Mouse (Mus musculus): ENCODE data around the gene Slc10a1. TPM values are rescaled to one million over a fixed set of nuclear protein-coding genes. Genes with fewer than 3 reads are reported as not detected.

Gene Slc10a1
- polyA plus RNA-seq, 1 experiment from 2014 or later: 0.45 TPM

GRCm38 (mm10) chr12:80991806-80992205, 23.3 kb upstream of the Slc10a1 start:
- Histone ChIP-seq H3K9me3 (no peaks in the 10 kb centered on the region), H3K27me3 (no peaks in the 10 kb centered on the region), H3K4me1 (replicated peaks) (no peaks in the 10 kb centered on the region), H3K4me3 (no peak overlapping the region), H3K4me2 (no peak overlapping the region), H3K27ac (replicated peaks) (no peak overlapping the region), H3K36me3 (no peaks in the 10 kb centered on the region), H3K9ac (no peak overlapping the region)
- WGBS: 81% methylated on average over 10 of the region's 10 CpGs
- no peak for ATAC-seq (ENCODE audit: low FRiP score, low read depth)

- Histone ChIP-seq H3K27ac (replicated peaks) (no peak overlapping the region), H3K36me3 (no peaks in the 10 kb centered on the region), H3K4me3 (no peak overlapping the region), H3K9me3 (no peaks in the 10 kb centered on the region), H3K9ac (no peak overlapping the region), H3K4me2 (no peak overlapping the region), H3K4me1 (replicated peaks) (no peaks in the 10 kb centered on the region), H3K27me3 (no peaks in the 10 kb centered on the region)
- WGBS: 33% methylated on average over 13 of the region's 13 CpGs
- ATAC-seq (ENCODE audit: low FRiP score, low read depth): no peak
These were observed 22.5 kb upstream of the Slc10a1 start for GRCm38 (mm10) chr12:80990901-80991445.

DNA sequence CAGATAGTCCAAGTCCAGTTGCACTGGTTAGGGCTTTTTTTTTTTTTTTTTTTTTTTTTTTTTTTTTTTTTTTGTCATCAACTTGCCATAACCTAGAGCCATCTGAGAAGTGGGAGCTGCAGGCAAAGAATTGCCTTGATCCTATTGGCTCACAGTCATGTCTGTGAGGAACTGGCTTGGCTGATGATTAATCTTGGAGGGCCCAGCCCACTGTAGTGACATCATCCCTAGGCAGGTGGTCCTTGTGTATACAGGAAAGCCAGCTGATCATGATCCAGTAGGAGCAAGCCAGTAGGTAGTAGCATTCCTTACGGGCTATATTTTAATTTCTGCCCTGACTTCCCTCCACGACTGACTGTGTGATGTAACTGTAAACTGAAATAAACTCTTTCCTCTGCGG, 19.8 kb upstream of the Slc10a1 start:
- WGBS: 89% methylated on average over 3 of the region's 3 CpGs
- H3K36me3 ChIP-seq: no peaks in the 10 kb centered on the region
- H3K27me3 ChIP-seq: no peaks in the 10 kb centered on the region
- H3K9me3 ChIP-seq: no peaks in the 10 kb centered on the region
- H3K27ac ChIP-seq (replicated peaks): no peak overlapping the region
- H3K9ac ChIP-seq: no peak overlapping the region
- H3K4me1 ChIP-seq (replicated peaks): no peaks in the 10 kb centered on the region
- H3K4me2 ChIP-seq: no peak overlapping the region
- H3K4me3 ChIP-seq: no peak overlapping the region
- ATAC-seq (ENCODE audit: low FRiP score, low read depth): no peak

GRCm38 (mm10) chr12:80986628-80987027, 18.1 kb upstream of the Slc10a1 start:
- Histone ChIP-seq H3K4me3 (no peak overlapping the region), H3K27ac (replicated peaks) (no peak overlapping the region), H3K9ac (no peak overlapping the region), H3K36me3 (no peaks in the 10 kb centered on the region), H3K4me2 (no peak overlapping the region), H3K4me1 (replicated peaks) (no peaks in the 10 kb centered on the region), H3K9me3 (no peaks in the 10 kb centered on the region), H3K27me3 (no peaks in the 10 kb centered on the region)
- ATAC-seq (ENCODE audit: low FRiP score, low read depth): no peak
- WGBS: 86% methylated on average over 4 of the region's 4 CpGs

DNA sequence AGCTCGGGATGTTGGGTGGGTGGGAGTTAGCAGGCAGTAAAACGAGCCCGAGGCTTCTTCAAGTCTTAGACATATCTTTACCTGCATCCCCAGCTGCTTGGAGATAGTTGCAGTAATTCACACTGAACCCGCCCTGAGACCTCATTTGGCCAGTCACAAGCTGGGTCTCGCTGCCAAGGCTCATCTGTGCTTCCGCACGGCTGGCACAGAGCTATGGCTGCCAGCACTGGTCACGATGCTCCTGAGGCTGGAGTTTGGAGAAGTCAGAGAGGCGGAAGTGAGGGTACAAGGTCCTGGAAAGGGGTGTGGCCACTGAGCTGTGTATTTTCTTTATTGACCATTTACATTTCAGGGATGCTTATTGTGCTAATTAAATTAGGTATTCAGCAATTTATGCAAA, 15.2 kb upstream of the Slc10a1 start:
- Histone ChIP-seq H3K9ac (no peak overlapping the region), H3K4me2 (no peak overlapping the region), H3K36me3 (no peaks in the 10 kb centered on the region), H3K4me3 (no peak overlapping the region), H3K27me3 (no peaks in the 10 kb centered on the region), H3K4me1 (replicated peaks) (no peaks in the 10 kb centered on the region), H3K27ac (replicated peaks) (no peak overlapping the region), H3K9me3 (no peaks in the 10 kb centered on the region)
- WGBS: 71% methylated on average over 9 of the region's 9 CpGs
- ATAC-seq (ENCODE audit: low FRiP score, low read depth): no peak

DNA sequence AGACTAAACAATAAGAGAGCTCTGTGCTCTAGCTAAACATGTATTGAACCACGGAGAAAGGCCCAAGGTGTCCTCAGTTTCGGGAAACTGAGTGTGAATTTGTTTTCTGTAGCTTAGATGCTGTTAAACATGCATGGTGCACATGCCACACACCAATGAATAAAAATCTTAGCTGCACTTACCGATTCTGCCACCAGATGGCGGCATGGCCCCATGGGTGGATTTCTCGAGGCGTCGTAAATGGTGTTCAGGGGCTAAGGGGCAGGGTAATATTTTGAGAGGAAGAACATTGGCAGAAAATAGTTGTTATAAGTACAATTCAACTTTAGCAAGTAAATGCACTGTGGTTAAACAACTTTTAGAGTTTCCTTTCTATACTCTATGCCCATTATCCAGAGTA, 13.8 kb upstream of the Slc10a1 start:
- ATAC-seq (ENCODE audit: low FRiP score, low read depth): no peak

DNA sequence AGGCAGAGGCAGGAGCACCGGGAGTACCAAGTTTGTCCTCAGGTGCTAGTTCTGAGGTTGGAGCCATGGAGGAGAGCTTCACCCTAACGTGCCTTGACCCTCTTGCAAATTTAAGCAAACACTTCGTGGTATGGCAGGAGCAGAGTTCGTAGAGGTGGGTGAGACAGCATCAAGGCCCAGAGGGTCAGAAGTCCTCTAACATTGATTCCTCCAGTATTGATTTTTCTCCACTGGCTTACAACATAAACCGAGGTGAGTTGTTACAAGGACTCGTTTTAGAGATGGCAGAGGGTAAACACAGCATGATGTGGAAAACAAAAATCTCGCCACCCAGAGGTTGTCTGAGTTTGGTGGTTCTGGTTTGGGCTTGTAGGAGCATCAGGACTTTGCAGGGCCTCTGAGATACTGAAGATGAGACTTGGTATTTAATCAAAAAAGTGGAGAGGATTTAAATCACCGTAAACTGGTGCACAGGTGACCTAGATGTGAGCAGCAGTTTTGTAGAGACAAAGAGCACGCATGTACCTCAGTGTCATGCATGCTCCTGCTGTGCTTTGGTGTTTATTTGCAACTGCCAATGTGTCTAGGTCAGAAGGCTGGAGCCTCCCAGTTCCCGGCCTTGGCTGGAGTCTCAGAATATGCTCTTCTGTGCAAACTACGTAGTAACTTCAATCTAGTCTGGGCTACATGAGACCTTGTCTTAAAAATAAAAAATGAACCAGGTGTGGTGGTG, 7.6 kb upstream of the Slc10a1 start:
- H3K4me2 ChIP-seq: no peak overlapping the region
- no peak overlapping the region for H3K4me3 ChIP-seq
- no peak overlapping the region for H3K9ac ChIP-seq
- H3K27ac ChIP-seq (replicated peaks): no peak overlapping the region
- H3K9me3 ChIP-seq: no peaks in the 10 kb centered on the region
- H3K27me3 ChIP-seq: no peaks in the 10 kb centered on the region
- no peak for ATAC-seq (ENCODE audit: low FRiP score, low read depth)
- no peaks in the 10 kb centered on the region for H3K36me3 ChIP-seq
- H3K4me1 ChIP-seq (replicated peaks): no peaks in the 10 kb centered on the region
- 91% methylated on average over 11 of the region's 11 CpGs for WGBS

More for the DNA sequence above, 13.8 kb upstream of the Slc10a1 start:
- Histone ChIP-seq H3K9me3 (no peaks in the 10 kb centered on the region), H3K36me3 (no peaks in the 10 kb centered on the region), H3K4me2 (no peak overlapping the region), H3K27me3 (no peaks in the 10 kb centered on the region), H3K27ac (replicated peaks) (no peak overlapping the region), H3K4me3 (no peak overlapping the region), H3K4me1 (replicated peaks) (no peaks in the 10 kb centered on the region), H3K9ac (no peak overlapping the region)
- 1% methylated on average over 7 of the region's 7 CpGs for WGBS

GRCm38 (mm10) chr12:80971756-80972155, 3.3 kb upstream of the Slc10a1 start:
- Histone ChIP-seq H3K9me3 (no peaks in the 10 kb centered on the region), H3K27ac (replicated peaks) (no peak overlapping the region), H3K9ac (no peak overlapping the region), H3K27me3 (no peaks in the 10 kb centered on the region), H3K4me2 (no peak overlapping the region), H3K36me3 (no peaks in the 10 kb centered on the region), H3K4me1 (replicated peaks) (no peaks in the 10 kb centered on the region), H3K4me3 (no peak overlapping the region)
- WGBS: 34% methylated on average over 3 of the region's 3 CpGs
- no peak for ATAC-seq (ENCODE audit: low FRiP score, low read depth)

DNA sequence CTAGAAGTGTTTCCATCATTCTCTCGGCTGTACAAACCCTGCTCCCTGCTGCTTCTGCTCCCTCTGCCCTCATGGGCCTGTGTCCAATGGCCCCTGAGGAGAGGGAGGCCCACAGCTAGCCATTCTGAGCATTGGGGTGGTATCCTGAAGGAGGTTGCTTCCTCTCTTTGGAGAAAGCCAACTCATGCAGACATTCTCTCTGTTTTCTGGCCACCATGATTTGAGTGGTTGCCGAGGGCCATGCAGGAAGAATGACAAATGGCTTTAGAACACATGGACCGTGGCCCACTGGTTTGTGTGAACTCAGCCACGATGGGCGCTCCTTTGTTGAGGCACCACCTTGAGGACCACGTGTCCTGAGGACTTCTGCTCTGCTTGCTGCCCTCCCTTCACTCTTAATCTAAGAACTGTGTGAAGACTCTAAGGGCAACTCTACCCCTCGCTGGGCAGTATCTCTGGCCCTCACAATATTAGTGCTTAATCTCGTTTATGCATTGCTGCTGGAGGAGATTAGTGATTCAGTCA, 1.7 kb upstream of the Slc10a1 start:
- no peak overlapping the region for H3K4me3 ChIP-seq
- WGBS: 63% methylated on average over 8 of the region's 8 CpGs

DNA sequence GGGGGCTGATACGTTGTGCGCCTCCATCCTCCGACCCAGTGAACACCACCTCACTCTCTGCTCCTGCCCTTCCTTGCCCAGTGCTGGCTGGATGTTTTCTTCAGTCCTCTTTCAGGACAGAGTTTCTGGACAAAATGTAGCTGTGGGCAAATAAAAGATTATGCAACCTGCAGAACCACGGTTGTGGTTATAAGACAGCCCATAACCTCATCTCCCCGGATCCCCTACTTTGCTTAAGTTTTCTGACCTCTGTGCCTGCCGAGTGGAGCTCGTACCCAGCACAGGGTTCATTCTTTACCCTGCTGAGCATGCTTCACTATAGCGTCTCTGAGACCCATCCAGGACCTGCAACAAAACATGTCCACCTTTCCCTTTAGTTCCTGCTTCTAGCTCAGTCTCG, 587 bp downstream of the Slc10a1 start:
- Histone ChIP-seq H3K27me3 (no peaks in the 10 kb centered on the region), H3K27ac (replicated peaks) (no peak overlapping the region), H3K4me2 (no peak overlapping the region), H3K9ac (no peak overlapping the region), H3K36me3 (no peaks in the 10 kb centered on the region), H3K9me3 (no peaks in the 10 kb centered on the region), H3K4me1 (replicated peaks) (no peaks in the 10 kb centered on the region), H3K4me3 (no peak overlapping the region)
- ATAC-seq (ENCODE audit: low FRiP score, low read depth): no peak
- 89% methylated on average over 9 of the region's 9 CpGs for WGBS

More for the DNA sequence above, 1.7 kb upstream of the Slc10a1 start:
- no peaks in the 10 kb centered on the region for H3K27me3 ChIP-seq
- H3K4me2 ChIP-seq: no peak overlapping the region
- H3K27ac ChIP-seq (replicated peaks): no peak overlapping the region
- no peaks in the 10 kb centered on the region for H3K36me3 ChIP-seq
- no peaks in the 10 kb centered on the region for H3K4me1 ChIP-seq (replicated peaks)
- no peaks in the 10 kb centered on the region for H3K9me3 ChIP-seq
- no peak overlapping the region for H3K9ac ChIP-seq
- no peak for ATAC-seq (ENCODE audit: low FRiP score, low read depth)

- Histone ChIP-seq H3K36me3 (no peaks in the 10 kb centered on the region), H3K27me3 (no peaks in the 10 kb centered on the region), H3K9me3 (no peaks in the 10 kb centered on the region), H3K4me2 (no peak overlapping the region), H3K4me3 (no peak overlapping the region), H3K4me1 (replicated peaks) (no peaks in the 10 kb centered on the region), H3K27ac (replicated peaks) (no peak overlapping the region), H3K9ac (no peak overlapping the region)
- no peak for ATAC-seq (ENCODE audit: low FRiP score, low read depth)
- 83% methylated on average over 11 of the region's 11 CpGs for WGBS
These were observed 2.3 kb downstream of the Slc10a1 start for GRCm38 (mm10) chr12:80966059-80966838.

DNA sequence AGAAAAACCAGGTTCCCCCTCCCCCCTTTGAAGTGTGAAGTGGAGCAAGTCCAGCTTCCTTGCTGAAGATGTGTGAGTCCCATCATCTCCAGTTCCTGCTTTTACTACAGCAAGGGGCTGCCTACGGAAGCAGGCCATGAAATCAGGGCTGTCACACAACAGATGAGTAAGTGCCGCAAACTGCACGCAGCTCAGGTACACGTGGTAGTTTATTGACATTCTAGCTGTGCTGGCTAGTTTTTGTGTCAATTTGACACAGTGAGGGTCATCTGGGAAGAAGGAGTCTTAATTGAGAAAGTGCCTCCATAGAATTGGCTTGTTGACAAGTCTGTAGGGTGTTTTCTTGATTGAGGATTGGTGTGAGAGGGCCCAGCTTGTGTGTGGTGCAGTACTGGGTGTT, 5.9 kb downstream of the Slc10a1 start:
- H3K27ac ChIP-seq (replicated peaks): no peak overlapping the region
- peaks cover 9% of the 10 kb centered on the region for H3K36me3 ChIP-seq
- no peak overlapping the region for H3K4me2 ChIP-seq
- no peaks in the 10 kb centered on the region for H3K4me1 ChIP-seq (replicated peaks)
- H3K27me3 ChIP-seq: no peaks in the 10 kb centered on the region
- ATAC-seq (ENCODE audit: low FRiP score, low read depth): no peak
- no peak overlapping the region for H3K4me3 ChIP-seq
- 82% methylated on average over 4 of the region's 4 CpGs for WGBS
- H3K9me3 ChIP-seq: no peaks in the 10 kb centered on the region
- no peak overlapping the region for H3K9ac ChIP-seq
